Mouse (Mus musculus) megakaryocyte, embryonic 14.5 days (primary cell): ENCODE results near the gene Tmem159.

Experiments used
- FLI1 ChIP-seq: IDR thresholded peaks from 2 replicates; pipeline ENCODE4 v1.6.1; 2012; ENCODE audit warnings: low read length, inconsistent platforms, mixed read lengths
- GATA1 ChIP-seq: IDR thresholded peaks from 3 replicates; pipeline ENCODE4 v1.6.1; 2012; ENCODE audit warnings: mixed read lengths, low read length, inconsistent platforms, borderline replicate concordance

DNA sequence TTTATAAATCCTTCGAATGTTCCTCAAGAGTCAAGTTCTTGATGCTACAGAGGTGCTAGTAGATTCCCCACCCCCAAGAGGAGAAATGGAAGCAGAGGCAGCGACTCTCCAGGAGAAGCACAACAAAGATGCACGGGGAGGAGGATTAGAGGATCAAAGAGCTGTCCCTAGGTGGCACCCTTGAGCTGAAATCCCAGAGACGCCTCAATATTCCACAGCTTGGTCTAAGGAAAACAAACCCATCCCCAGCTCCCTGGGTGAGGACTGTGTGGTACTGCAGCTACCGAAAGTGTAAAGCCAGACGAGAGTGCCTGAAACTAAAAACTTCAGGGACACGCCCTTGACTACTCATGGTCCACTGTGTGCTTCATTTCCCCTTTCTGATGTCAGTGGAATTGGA, 4.3 kb upstream of the Tmem159 start:
- TF ChIP-seq GATA1: no peak
- TF ChIP-seq FLI1: no peak
